Mouse (Mus musculus): ENCODE data around the gene Gadl1. TPM values are rescaled to one million over a fixed set of nuclear protein-coding genes. Genes with fewer than 3 reads are reported as not detected.

Gene Gadl1
- polyA plus RNA-seq, 1 experiment = not detected

GRCm38 (mm10) chr9:116088912-116089311, 179.7 kb downstream of the Gadl1 start:
- H3K4me3 ChIP-seq (replicated peaks) = no peak overlapping the region
- H3K9me3 ChIP-seq = no peaks in the 10 kb centered on the region
- H3K4me1 ChIP-seq = peaks cover 14% of the 10 kb centered on the region
- H3K27me3 ChIP-seq (replicated peaks) = no peaks in the 10 kb centered on the region
- H3K36me3 ChIP-seq (replicated peaks; ENCODE audit: low read length) = peaks cover 41% of the 10 kb centered on the region
- TF ChIP-seq GATA1 (IDR thresholded peaks at IDR 0.05; ENCODE audit: borderline replicate concordance, low read length) = no peak
- TF ChIP-seq FLI1 (IDR thresholded peaks at IDR 0.05; ENCODE audit: low read length) = no peak

GRCm38 (mm10) chr9:116090296-116090695, 181.0 kb downstream of the Gadl1 start:
- H3K4me1 ChIP-seq = peaks cover 8% of the 10 kb centered on the region
- no peaks in the 10 kb centered on the region for H3K9me3 ChIP-seq
- no peaks in the 10 kb centered on the region for H3K27me3 ChIP-seq (replicated peaks)
- no peak overlapping the region for H3K4me3 ChIP-seq (replicated peaks)
- H3K36me3 ChIP-seq (replicated peaks; ENCODE audit: low read length) = peaks cover 41% of the 10 kb centered on the region
- TF ChIP-seq FLI1 (IDR thresholded peaks at IDR 0.05; ENCODE audit: low read length) (no peak), GATA1 (IDR thresholded peaks at IDR 0.05; ENCODE audit: borderline replicate concordance, low read length) (no peak)

GRCm38 (mm10) chr9:116091101-116091841, 182.0 kb downstream of the Gadl1 start:
- H3K4me3 ChIP-seq (replicated peaks) = no peak overlapping the region
- H3K4me1 ChIP-seq = peaks cover 15% of the 10 kb centered on the region
- no peak for TF ChIP-seq GATA1 (IDR thresholded peaks at IDR 0.05; ENCODE audit: borderline replicate concordance, low read length)
- no peak for TF ChIP-seq FLI1 (IDR thresholded peaks at IDR 0.05; ENCODE audit: low read length)
- no peaks in the 10 kb centered on the region for H3K27me3 ChIP-seq (replicated peaks)
- H3K36me3 ChIP-seq (replicated peaks; ENCODE audit: low read length) = peaks cover 41% of the 10 kb centered on the region
- H3K9me3 ChIP-seq = no peaks in the 10 kb centered on the region

DNA sequence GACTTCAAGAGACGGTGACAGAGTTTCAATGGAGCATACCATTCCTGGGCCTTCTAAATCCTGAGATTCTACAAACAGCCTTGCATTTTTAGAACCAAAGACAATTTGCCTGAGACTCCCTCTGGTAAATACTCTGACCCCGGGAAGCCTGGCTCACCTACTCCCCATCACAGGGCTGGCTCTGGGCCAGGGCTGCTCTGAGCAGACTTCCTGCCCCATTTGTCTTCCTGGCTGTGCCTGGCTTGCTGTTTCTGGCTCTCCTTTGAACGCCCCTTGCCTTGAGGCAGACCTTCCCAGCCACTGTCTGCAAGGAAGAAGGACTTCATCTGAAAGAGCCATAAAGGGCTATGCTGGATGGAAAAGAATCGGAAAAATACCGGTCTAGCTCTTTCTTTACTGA, 182.7 kb downstream of the Gadl1 start:
- Histone ChIP-seq H3K9me3 (no peaks in the 10 kb centered on the region), H3K4me1 (peaks cover 20% of the 10 kb centered on the region), H3K36me3 (replicated peaks; ENCODE audit: low read length) (peaks cover 46% of the 10 kb centered on the region), H3K27me3 (replicated peaks) (no peaks in the 10 kb centered on the region), H3K4me3 (replicated peaks) (no peak overlapping the region)
- TF ChIP-seq FLI1 (IDR thresholded peaks at IDR 0.05; ENCODE audit: low read length) (no peak), GATA1 (IDR thresholded peaks at IDR 0.05; ENCODE audit: borderline replicate concordance, low read length) (no peak)

DNA sequence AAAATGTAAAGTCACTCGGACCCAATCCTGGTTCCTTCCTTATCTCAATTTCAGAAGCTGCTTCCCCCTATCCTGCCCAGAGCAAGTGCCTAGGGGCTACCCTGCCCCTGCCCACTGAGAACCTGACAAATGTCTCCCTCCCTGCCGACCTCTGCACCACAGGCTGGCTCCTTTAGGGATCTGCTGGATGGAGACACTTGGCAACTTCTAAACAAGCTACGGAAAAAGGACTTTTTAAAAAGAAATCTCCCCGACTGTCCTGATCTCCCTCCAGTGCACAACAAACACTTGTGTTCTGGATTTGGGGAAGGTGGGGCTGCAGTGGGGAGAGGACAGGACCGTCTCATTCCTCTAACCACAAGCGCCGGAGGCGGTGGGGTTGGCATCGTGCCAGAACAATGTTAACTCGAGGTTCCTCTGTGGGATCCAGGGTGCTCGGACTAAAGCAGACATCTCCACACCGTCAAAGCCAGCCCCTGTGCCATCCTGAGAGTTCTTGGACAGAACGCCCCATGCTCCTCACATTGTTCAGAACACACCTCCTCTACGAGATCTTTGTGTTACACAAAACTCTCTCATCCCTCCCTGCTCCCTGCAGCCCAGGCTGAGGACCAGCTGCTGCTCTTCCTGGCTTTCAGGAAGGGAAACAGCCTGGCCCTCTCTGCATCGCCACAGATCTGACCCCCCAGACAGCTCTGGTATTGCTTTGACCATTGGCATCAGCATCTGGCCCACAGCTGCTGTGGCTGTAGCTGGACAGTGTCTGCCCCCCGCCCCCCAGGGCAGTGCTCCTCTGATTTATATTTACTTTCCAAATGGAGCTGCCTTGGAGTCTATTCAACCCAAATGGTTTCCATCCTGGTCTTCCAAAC, 189.7 kb downstream of the Gadl1 start:
- Histone ChIP-seq H3K36me3 (replicated peaks; ENCODE audit: low read length) (peaks cover 51% of the 10 kb centered on the region), H3K4me1 (peaks cover 46% of the 10 kb centered on the region), H3K4me3 (replicated peaks) (no peak overlapping the region), H3K27me3 (replicated peaks) (peaks cover 3% of the 10 kb centered on the region), H3K9me3 (no peaks in the 10 kb centered on the region)
- TF ChIP-seq GATA1 (IDR thresholded peaks at IDR 0.05; ENCODE audit: borderline replicate concordance, low read length) = no peak
- TF ChIP-seq FLI1 (IDR thresholded peaks at IDR 0.05; ENCODE audit: low read length) = no peak

GRCm38 (mm10) chr9:116099596-116099993, 190.3 kb downstream of the Gadl1 start:
- H3K36me3 ChIP-seq (replicated peaks; ENCODE audit: low read length) = peaks cover 54% of the 10 kb centered on the region
- H3K4me1 ChIP-seq = peaks cover 46% of the 10 kb centered on the region
- no peak overlapping the region for H3K4me3 ChIP-seq (replicated peaks)
- H3K9me3 ChIP-seq = no peaks in the 10 kb centered on the region
- H3K27me3 ChIP-seq (replicated peaks) = peaks cover 3% of the 10 kb centered on the region
- TF ChIP-seq GATA1 (IDR thresholded peaks at IDR 0.05; ENCODE audit: borderline replicate concordance, low read length) (no peak), FLI1 (IDR thresholded peaks at IDR 0.05; ENCODE audit: low read length) (no peak)

DNA sequence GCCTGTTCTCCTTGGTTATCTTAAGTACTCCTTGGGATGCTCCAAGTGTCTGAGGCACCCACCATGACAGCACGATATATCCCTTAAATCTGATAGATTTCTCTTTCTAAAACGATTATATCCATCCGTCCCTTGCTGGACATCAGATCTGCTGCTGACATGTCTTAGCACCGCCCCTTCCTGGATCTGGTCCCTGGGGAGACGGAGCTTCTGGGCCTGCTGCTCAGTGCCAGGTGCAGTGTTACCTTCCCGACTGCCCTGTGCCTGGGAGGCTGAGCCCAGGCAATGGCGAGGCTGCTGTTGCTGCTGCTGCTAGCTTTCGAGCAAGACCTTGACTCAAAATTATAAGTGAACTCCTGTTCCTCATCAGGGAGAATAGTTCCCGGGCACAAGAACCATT, 190.8 kb downstream of the Gadl1 start:
- Histone ChIP-seq H3K27me3 (replicated peaks) (peaks cover 3% of the 10 kb centered on the region), H3K9me3 (no peaks in the 10 kb centered on the region), H3K4me3 (replicated peaks) (no peak overlapping the region), H3K36me3 (replicated peaks; ENCODE audit: low read length) (peaks cover 58% of the 10 kb centered on the region), H3K4me1 (peaks cover 46% of the 10 kb centered on the region)
- TF ChIP-seq GATA1 (IDR thresholded peaks at IDR 0.05; ENCODE audit: borderline replicate concordance, low read length) (no peak), FLI1 (IDR thresholded peaks at IDR 0.05; ENCODE audit: low read length) (no peak)

GRCm38 (mm10) chr9:116101842-116102241, 192.6 kb downstream of the Gadl1 start:
- Histone ChIP-seq H3K27me3 (replicated peaks) (peaks cover 3% of the 10 kb centered on the region), H3K36me3 (replicated peaks; ENCODE audit: low read length) (peaks cover 65% of the 10 kb centered on the region), H3K9me3 (peaks cover 6% of the 10 kb centered on the region; the same call in 1 of the 2 replicates), H3K4me1 (peaks cover 30% of the 10 kb centered on the region), H3K4me3 (replicated peaks) (no peak overlapping the region)
- no peak for TF ChIP-seq GATA1 (IDR thresholded peaks at IDR 0.05; ENCODE audit: borderline replicate concordance, low read length)
- no peak for TF ChIP-seq FLI1 (IDR thresholded peaks at IDR 0.05; ENCODE audit: low read length)

GRCm38 (mm10) chr9:116104770-116105169, 195.5 kb downstream of the Gadl1 start:
- H3K4me3 ChIP-seq (replicated peaks) = no peak overlapping the region
- peaks cover 74% of the 10 kb centered on the region for H3K36me3 ChIP-seq (replicated peaks; ENCODE audit: low read length)
- H3K9me3 ChIP-seq = peaks cover 6% of the 10 kb centered on the region; the same call in 1 of the 2 replicates

DNA sequence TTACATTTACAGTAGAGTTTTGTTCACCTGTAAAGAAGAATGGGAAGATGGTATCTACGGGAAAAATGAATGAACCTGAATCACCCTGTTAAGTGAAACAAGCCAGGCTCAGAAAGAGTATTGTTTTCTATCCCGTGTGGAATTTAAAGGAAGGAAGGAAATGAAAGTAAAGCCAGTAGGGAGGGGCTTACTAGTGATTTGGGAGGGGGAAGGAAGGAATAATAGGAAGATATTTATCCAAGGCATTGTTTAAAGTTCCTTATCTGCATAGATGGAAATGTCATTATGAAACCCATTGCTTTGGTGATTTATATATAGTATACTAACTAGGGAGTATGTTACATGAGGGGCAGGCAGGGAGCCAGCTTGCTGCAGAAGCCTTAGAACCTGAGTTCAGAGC, 199.5 kb downstream of the Gadl1 start:
- no peak for TF ChIP-seq FLI1 (IDR thresholded peaks at IDR 0.05; ENCODE audit: low read length)
- no peak for TF ChIP-seq GATA1 (IDR thresholded peaks at IDR 0.05; ENCODE audit: borderline replicate concordance, low read length)
- Histone ChIP-seq H3K4me1 (peaks cover 19% of the 10 kb centered on the region), H3K27me3 (replicated peaks) (peaks cover 4% of the 10 kb centered on the region), H3K9me3 (peaks cover 6% of the 10 kb centered on the region; the same call in 1 of the 2 replicates), H3K36me3 (replicated peaks; ENCODE audit: low read length) (peaks cover 63% of the 10 kb centered on the region), H3K4me3 (replicated peaks) (no peak overlapping the region)

More at GRCm38 (mm10) chr9:116104770-116105169, 195.5 kb downstream of the Gadl1 start:
- TF ChIP-seq FLI1 (IDR thresholded peaks at IDR 0.05; ENCODE audit: low read length) (no peak), GATA1 (IDR thresholded peaks at IDR 0.05; ENCODE audit: borderline replicate concordance, low read length) (no peak)
- Histone ChIP-seq H3K27me3 (replicated peaks) (peaks cover 2% of the 10 kb centered on the region), H3K4me1 (peaks cover 13% of the 10 kb centered on the region)
